Mouse (Mus musculus) macrophage (primary cell): ENCODE measurements around the gene Auh. TPM values are rescaled to one million over a fixed set of nuclear protein-coding genes. Genes with fewer than 3 reads are reported as not detected.

ENCODE experiments used
- H3K27ac ChIP-seq: fragments of 350-480 bp; formaldehyde crosslinking; 2 replicates; pipeline ENCODE4 v1.9.0; 2021
- H3K36me3 ChIP-seq: fragments of 350-480 bp; formaldehyde crosslinking; 2 replicates; pipeline ENCODE4 v1.9.0; 2021; ENCODE audit errors: inconsistent target
- H3K4me3 ChIP-seq: fragments of 350-480 bp; formaldehyde crosslinking; 2 replicates; pipeline ENCODE4 v1.9.0; 2021; ENCODE audit errors: inconsistent target
- H3K79me2 ChIP-seq: fragments of 350-480 bp; formaldehyde crosslinking; 2 replicates; pipeline ENCODE4 v1.9.0; 2021; ENCODE audit errors: inconsistent target
- WGBS: methylation state at CpG from one replicate; pipeline ENCODE4 v1.1.7; 2026; ENCODE audit warnings: inconsistent platforms; ENCODE audit not compliant: missing documents; 5-methylcytosine and 5-hydroxymethylcytosine counted together
- polyA plus RNA-seq: library from polyadenylated mRNA; stranded (reverse); fragments of 250-400 nt; gene quantifications from 3 replicates; pipeline ENCODE4 v1.2.4, GENCODE M21; 2018; ENCODE audit warnings: inconsistent platforms

Auh gene
- polyA plus RNA-seq, 1 experiment from 2014 or later, result 24.3 TPM

GRCm38 (mm10) chr13:52879918-52880317 lies 49.6 kb downstream of the Auh start:
- Histone ChIP-seq H3K4me3 (no peak overlapping the region), H3K79me2 (no peaks in the 10 kb centered on the region), H3K27ac (no peak overlapping the region), H3K36me3 (no peaks in the 10 kb centered on the region)
- WGBS, result 92% methylated on average over 10 of the region's 12 CpGs

DNA sequence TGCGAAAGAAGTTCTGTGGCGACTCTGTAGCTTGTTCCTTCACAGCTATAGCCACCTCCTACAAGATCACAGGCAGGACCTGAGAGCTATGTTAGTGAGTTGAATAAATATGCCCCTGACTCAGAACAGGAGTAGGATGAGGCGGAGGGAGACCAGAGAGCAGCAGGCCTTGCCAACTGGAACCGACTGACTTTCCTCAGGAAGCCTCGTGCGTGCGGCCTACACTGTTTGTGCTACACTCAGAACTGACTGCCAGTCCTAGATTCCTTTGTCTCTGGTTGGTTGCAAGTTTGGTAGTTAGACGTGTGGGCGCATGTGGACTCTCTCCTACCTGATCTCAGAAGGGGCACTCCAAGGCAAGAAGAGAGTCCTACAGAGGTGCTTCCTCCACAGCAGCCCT lies 50.2 kb downstream of the Auh start:
- 95% methylated on average over 9 of the region's 9 CpGs for WGBS
- no peak overlapping the region for H3K4me3 ChIP-seq
- no peaks in the 10 kb centered on the region for H3K36me3 ChIP-seq
- no peak overlapping the region for H3K27ac ChIP-seq
- H3K79me2 ChIP-seq, result no peaks in the 10 kb centered on the region

- WGBS, result 95% methylated on average over 7 of the region's 7 CpGs
- H3K36me3 ChIP-seq, result no peaks in the 10 kb centered on the region
- no peak overlapping the region for H3K27ac ChIP-seq
These were observed 50.7 kb downstream of the Auh start for GRCm38 (mm10) chr13:52878823-52879222.

GRCm38 (mm10) chr13:52875541-52876325 lies 53.7 kb downstream of the Auh start:
- Histone ChIP-seq H3K27ac (no peak overlapping the region), H3K4me3 (no peak overlapping the region), H3K36me3 (no peaks in the 10 kb centered on the region), H3K79me2 (no peaks in the 10 kb centered on the region)
- WGBS, result 95% methylated on average over 25 of the region's 25 CpGs

More at GRCm38 (mm10) chr13:52878823-52879222, 50.7 kb downstream of the Auh start:
- Histone ChIP-seq H3K79me2 (no peaks in the 10 kb centered on the region), H3K4me3 (no peak overlapping the region)

DNA sequence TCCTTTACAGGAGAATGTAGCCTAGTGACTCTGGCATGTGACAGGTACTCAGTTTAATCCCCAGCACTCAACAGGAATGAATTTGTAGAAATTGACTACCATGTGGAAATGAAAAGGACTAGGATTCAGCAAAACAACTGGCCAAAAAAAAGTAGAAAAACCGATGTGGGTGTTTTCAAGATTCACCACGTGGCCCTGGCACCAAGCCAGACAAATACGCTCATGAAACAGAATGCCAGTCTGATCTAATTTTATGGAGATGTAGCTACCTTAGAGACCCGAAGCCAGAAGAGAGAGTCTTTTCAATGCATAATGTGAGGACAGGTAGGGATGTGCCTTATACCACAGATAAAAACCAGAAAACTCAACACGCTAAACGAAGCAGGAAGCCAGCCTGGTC lies 54.4 kb downstream of the Auh start:
- 71% methylated on average over 6 of the region's 6 CpGs for whole genome bisulfite sequencing
- Histone ChIP-seq H3K4me3 (no peak overlapping the region), H3K79me2 (no peaks in the 10 kb centered on the region), H3K27ac (no peak overlapping the region), H3K36me3 (no peaks in the 10 kb centered on the region)

GRCm38 (mm10) chr13:52874338-52874737 lies 55.1 kb downstream of the Auh start:
- H3K4me3 ChIP-seq, result no peak overlapping the region
- no peak overlapping the region for H3K27ac ChIP-seq
- no peaks in the 10 kb centered on the region for H3K79me2 ChIP-seq
- 95% methylated on average over 6 of the region's 6 CpGs for WGBS
- H3K36me3 ChIP-seq, result no peaks in the 10 kb centered on the region

DNA sequence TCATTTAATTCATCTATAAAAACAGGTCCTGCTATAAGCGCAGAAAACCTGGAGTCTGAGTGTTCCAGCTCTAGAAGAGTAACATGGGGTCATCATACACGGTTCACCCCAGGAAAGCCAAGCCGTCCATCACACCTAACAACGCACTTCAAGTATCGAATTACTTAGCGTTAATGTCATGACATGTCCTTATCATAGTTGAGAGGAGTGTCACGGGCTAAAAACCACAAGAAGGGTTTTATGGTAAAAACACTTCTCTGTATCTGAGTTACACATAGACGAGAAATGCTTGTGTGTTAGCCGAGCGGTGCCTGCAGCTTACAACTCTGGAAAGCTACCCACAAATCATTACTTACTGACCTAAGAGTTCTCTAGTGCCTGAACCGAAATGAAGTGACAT lies 55.6 kb downstream of the Auh start:
- H3K4me3 ChIP-seq, result no peak overlapping the region
- no peak overlapping the region for H3K27ac ChIP-seq
- WGBS, result 95% methylated on average over 11 of the region's 11 CpGs
- no peaks in the 10 kb centered on the region for H3K36me3 ChIP-seq
- H3K79me2 ChIP-seq, result no peaks in the 10 kb centered on the region

GRCm38 (mm10) chr13:52866005-52866792 lies 63.3 kb downstream of the Auh start:
- Histone ChIP-seq H3K79me2 (no peaks in the 10 kb centered on the region), H3K36me3 (no peaks in the 10 kb centered on the region), H3K27ac (no peak overlapping the region), H3K4me3 (no peak overlapping the region)
- 92% methylated on average over 15 of the region's 15 CpGs for WGBS

- 96% methylated on average over 8 of the region's 8 CpGs for WGBS
- no peaks in the 10 kb centered on the region for H3K36me3 ChIP-seq
- H3K79me2 ChIP-seq, result no peaks in the 10 kb centered on the region
- no peak overlapping the region for H3K4me3 ChIP-seq
- H3K27ac ChIP-seq, result no peak overlapping the region
These were observed 66.0 kb downstream of the Auh start for GRCm38 (mm10) chr13:52863436-52863835.

DNA sequence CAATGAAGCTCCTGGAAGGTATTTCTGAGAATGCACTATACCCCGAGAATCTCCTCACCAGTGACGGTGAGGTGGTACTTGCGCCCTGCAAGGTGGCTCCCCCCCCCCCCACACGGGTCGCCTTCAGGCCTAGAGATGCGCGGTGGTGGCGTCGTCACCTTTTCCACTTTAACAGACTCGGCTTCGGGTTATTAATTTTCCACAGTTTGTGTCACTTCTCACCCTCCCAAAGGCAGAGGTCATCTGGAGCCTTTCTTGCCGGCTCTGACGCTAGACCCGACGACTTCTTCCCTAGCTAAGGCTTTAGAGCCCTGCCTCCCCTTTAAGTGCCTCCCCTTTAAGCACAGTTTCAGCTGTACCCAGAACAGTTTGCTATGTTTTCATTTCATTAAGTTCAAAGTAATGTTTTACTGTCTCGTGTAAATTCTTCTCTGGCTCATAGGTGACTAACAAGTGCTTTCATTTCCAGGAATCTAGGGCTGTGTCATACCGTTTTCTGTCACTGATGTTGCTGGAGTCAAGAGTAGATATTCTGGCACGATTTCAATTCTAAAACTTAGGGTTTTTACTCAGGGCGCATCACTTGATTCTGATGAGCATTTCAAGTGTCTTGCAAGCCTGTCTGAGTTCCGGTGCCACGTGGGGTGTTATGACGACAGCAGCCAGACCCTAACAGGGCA lies 69.3 kb downstream of the Auh start:
- 96% methylated on average over 22 of the region's 22 CpGs for WGBS
- Histone ChIP-seq H3K4me3 (no peak overlapping the region), H3K27ac (no peak overlapping the region), H3K36me3 (no peaks in the 10 kb centered on the region), H3K79me2 (no peaks in the 10 kb centered on the region)

- H3K79me2 ChIP-seq, result no peaks in the 10 kb centered on the region
- no peak overlapping the region for H3K4me3 ChIP-seq
- 92% methylated on average over 16 of the region's 16 CpGs for WGBS
- no peaks in the 10 kb centered on the region for H3K36me3 ChIP-seq
- no peak overlapping the region for H3K27ac ChIP-seq
These were observed 70.2 kb downstream of the Auh start for GRCm38 (mm10) chr13:52859065-52859820.

- no peak overlapping the region for H3K4me3 ChIP-seq
- no peak overlapping the region for H3K27ac ChIP-seq
- H3K79me2 ChIP-seq, result no peaks in the 10 kb centered on the region
- H3K36me3 ChIP-seq, result no peaks in the 10 kb centered on the region
- 96% methylated on average over 12 of the region's 12 CpGs for WGBS
These were observed 71.1 kb downstream of the Auh start for GRCm38 (mm10) chr13:52858373-52858772.

DNA sequence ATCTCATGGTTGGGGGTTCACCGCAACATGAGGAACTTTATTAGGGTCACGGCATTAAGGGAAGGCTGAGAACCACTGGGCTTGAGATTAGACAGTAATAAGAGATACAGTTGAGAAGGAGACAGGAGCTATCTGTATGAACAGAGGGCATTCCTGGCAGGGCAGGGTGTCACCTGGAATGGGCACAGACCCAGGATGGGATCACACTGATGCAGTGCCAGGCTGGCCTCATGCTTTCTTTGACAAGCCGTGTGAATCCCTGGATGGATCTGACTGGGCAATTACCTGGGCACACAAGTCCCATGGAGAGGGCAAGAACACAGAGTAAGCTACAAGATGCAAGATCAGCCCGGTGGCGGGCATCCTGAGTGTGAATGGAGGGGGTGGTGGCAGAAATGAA lies 71.7 kb downstream of the Auh start:
- no peaks in the 10 kb centered on the region for H3K36me3 ChIP-seq
- H3K79me2 ChIP-seq, result no peaks in the 10 kb centered on the region
- no peak overlapping the region for H3K27ac ChIP-seq
- 92% methylated on average over 5 of the region's 5 CpGs for WGBS
- H3K4me3 ChIP-seq, result no peak overlapping the region

- Histone ChIP-seq H3K36me3 (no peaks in the 10 kb centered on the region), H3K79me2 (no peaks in the 10 kb centered on the region), H3K4me3 (no peak overlapping the region), H3K27ac (no peak overlapping the region)
- WGBS, result 100% methylated on average over 1 of the region's 1 CpGs
These were observed 75.9 kb downstream of the Auh start for GRCm38 (mm10) chr13:52853536-52853935.
